Mouse (Mus musculus): ENCODE results near the gene Best2. TPM values are rescaled to one million over a fixed set of nuclear protein-coding genes. Genes with fewer than 3 reads are reported as not detected.

Gene Best2
- total RNA-seq, 2 experiments from 2014 or later: not detected

GRCm38 (mm10) chr8:84973079-84973478 is 41.3 kb downstream of the Best2 start:
- no peak for DNase-seq
- intact Hi-C loops (cut with DNase I; ENCODE audit: low total_unique reads): no loop called here

GRCm38 (mm10) chr8:84970913-84971312 is 43.4 kb downstream of the Best2 start:
- no peak for DNase-seq
- intact Hi-C loops (cut with DNase I; ENCODE audit: low total_unique reads): no loop called here

- intact Hi-C loops (cut with DNase I; ENCODE audit: low total_unique reads): no loop called here
- DNase-seq: no peak
Observed at GRCm38 (mm10) chr8:84970135-84970790, 44.1 kb downstream of the Best2 start.

DNA sequence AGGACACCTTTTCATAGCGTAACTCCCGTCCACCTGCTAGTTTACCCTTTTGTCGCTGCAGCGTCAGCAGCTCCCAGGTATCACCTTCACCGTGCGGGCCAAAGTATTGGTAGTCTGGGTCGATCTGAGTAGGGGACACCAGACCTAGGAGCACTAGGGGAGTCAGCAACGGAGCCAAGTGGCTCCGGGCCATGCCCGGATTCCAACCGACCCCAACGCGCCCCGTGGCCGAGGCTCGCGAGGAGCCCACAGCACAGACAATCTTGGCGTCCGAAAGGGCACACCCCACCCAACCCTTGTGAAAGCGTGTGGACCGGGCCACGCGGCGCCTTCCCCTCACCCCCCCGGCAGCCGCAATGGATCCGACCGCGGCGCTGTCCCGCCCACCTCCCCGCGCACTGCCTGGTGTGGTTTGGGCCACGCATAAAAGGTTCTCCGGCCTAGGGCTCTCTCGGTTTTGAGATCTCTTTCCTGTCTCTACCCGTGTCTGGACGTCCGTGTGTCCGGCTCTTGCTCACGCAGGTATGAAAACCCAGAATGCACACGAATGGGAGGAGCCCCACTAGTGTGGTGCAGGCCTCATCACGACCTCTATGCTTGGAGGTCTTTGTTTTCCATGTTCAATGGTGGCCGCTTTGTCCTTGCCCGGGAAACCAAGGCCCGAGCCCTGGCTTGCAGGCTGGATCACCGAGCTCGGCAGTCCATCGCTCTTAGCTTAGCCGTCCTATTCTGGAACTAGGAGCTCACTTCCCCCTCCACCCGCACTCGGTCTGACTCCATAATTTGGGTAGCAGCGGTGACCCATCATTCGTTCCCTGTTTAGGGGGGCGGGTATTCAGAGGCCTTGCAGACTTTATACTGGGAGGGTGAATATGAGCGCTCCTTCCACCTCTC is 44.8 kb downstream of the Best2 start, which contains the start of the genes Gm49661, Prdx2 and Rnaseh2a:
TSS of gene Gm49661 (minus strand) at position 193 of the 894 bp plus-strand sequence.
TSS of gene Prdx2 (plus strand) at position 347 of the 894 bp plus-strand sequence.
TSS of gene Rnaseh2a (minus strand) at position 527 of the 894 bp plus-strand sequence.
- intact Hi-C loops (cut with DNase I; ENCODE audit: low total_unique reads): no loop called here
- peak; percentile 79 for DNase-seq

DNA sequence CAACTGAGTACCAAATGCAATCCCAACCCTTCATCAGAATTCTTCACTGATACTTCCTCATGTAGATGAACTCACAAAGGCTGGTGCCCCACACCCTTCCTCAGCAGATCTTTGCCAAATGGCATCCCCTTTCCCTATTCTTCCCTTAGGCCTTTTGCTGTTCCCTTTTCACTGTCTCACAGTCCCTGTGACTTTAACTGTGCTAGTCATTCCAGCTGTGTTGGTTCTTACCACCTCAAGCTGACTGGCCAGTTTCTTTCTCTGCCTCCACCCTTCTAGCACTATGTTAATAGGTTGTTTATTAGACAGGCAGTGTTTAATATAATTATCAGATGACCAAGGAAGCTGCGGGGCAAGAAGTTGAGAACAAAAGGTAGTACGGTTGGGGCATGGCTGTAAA is 45.7 kb downstream of the Best2 start:
- no peak for DNase-seq
- intact Hi-C loops (cut with DNase I; ENCODE audit: low total_unique reads): no loop called here

DNA sequence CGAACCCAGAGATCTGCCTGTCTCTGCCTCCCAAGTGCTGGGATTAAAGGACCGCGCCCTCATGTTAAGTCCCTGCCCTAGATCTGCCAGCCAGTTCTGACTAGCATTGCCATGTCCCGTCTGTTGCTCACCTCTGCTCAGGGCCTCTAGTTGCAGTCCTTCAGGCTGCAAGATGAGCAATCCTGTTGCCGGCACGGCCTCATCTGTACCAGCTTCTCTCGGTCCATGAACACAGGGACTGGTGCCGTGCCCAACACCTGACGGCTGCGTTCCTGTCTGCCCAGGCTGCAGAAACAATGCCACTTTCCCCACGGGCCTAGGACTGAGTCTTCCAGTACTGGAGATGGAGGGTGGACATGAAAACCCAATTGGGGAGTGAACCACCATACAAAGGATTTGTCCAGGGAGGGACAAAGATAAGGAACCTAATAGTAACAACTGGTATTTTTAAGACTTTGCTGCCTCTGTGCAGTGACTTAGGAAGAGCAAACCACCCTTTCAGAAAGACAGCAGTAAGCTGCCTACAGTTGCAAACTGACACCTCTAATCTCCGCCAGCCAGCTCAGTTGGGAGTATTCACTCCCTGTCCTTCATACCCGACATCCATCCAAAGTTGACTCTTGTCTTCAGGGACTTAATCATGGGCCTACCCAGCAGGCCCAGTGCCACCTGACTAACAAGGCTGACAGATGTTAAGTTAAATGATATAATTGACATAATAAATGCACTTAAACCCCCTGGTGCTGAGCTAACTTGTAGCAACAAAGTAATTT is 46.6 kb downstream of the Best2 start:
- intact Hi-C loops (cut with DNase I; ENCODE audit: low total_unique reads): no loop called here
- no peak for DNase-seq

- intact Hi-C loops (cut with DNase I; ENCODE audit: low total_unique reads): no loop called here
- no peak for DNase-seq
Observed at GRCm38 (mm10) chr8:84966603-84967002, 47.7 kb downstream of the Best2 start.

DNA sequence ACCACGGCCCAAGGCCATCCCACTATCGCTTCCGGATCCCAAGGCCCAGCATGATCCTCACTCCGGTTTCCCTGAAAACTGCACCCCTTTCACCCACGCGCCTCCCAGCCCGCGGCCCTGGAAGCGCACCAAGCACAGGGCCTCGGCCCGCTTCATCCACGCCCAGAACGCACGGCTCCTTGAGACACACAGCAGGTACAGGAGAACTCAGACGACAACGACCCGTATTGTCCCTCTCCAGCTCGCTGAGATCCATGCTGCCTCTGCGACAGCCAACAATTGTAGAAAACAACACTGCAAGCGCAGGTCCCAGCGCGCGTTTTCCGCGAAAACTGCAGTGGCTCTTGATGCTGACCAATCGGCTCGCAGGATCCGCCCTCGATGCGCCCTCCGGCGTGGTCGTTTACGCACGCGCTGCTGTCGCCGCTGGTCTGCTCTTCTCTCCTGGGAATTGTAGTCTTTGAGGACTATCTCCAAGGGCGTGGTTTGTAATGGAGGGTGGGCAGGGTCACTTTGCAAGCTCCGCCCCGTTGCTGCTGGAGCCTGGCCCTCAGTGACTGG is 48.5 kb downstream of the Best2 start:
- DNase-seq: peak; percentile 91
- intact Hi-C loops (cut with DNase I; ENCODE audit: low total_unique reads): no loop called here

DNA sequence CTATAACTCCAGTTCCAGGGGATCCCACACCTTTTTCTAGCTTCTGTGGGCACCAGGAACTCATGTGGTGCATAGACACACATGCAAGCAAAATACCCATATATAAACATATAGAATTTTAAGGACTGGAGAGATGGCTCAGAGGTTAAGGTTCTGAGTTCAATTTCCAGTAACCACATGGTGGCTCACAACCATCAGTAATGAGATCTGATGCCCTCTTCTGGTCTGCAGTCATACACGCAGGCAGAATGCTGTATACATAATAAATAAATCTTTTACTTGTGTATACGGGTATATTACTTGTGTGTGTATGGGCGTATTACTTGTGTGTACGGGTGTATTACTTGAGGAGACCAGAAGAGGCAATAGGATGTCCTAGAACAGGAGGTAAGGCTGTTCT is 50.4 kb downstream of the Best2 start:
- intact Hi-C loops (cut with DNase I; ENCODE audit: low total_unique reads): no loop called here

GRCm38 (mm10) chr8:84959811-84960210 is 54.5 kb downstream of the Best2 start:
- DNase-seq: no peak
- intact Hi-C loops (cut with DNase I; ENCODE audit: low total_unique reads): no loop called here

More for the DNA sequence above, 50.4 kb downstream of the Best2 start:
- DNase-seq: no peak

Small RNAs within 50 kb of the gene (microRNA-seq; reads per million reads assigned to microRNA genes)
- 0 reads per million in 2 experiments for gene Mir7070

Other genes with a start within 250 kb of the Best2 start
- gene Nfix, start 214.2 kb downstream of the Best2 start, total RNA-seq (2021): 100 to 1,000 TPM; 531 to 566 TPM
- gene Dand5, start 191.7 kb downstream of the Best2 start, total RNA-seq (2021): 1 to 10 TPM; 6.0 to 7.2 TPM
- gene Gadd45gip1, start 183.0 kb downstream of the Best2 start, total RNA-seq (2021): 10 to 100 TPM; 28.4 to 28.8 TPM
- 100 to 1,000 TPM; 122 to 124 TPM for gene Rad23a, start 173.9 kb downstream of the Best2 start, total RNA-seq (2021)
- gene Calr, start 167.6 kb downstream of the Best2 start, total RNA-seq (2021): 100 to 1,000 TPM; 197 to 229 TPM
- 10 to 100 TPM; 24.8 to 25.5 TPM for gene Farsa, start 157.5 kb downstream of the Best2 start, total RNA-seq (2021)
- gene Syce2, start 142.4 kb downstream of the Best2 start, total RNA-seq (2021): 1 to 10 TPM; 2.1 to 2.6 TPM
- gene Gcdh, start 120.6 kb downstream of the Best2 start, total RNA-seq (2021): 10 to 100 TPM; 23.3 to 30.0 TPM
- gene Klf1, start 112.6 kb downstream of the Best2 start, total RNA-seq (2021): under 1 TPM in 1 of 2 experiments, not detected in 1; 0.23 TPM
- gene Dnase2a, start 106.0 kb downstream of the Best2 start, total RNA-seq (2021): 1 to 10 TPM; 5.7 to 6.9 TPM
- under 1 TPM in 1 of 2 experiments, not detected in 1; 0.07 TPM for gene Mast1, start 77.2 kb downstream of the Best2 start, total RNA-seq (2021)
- gene Rtbdn, start 67.5 kb downstream of the Best2 start, total RNA-seq (2021): not detected
- gene Gm49661, start 45.1 kb downstream of the Best2 start, total RNA-seq (2021): not detected
- 100 to 1,000 TPM; 224 to 248 TPM for gene Prdx2, start 44.9 kb downstream of the Best2 start, total RNA-seq (2021)
- gene Rnaseh2a, start 44.8 kb downstream of the Best2 start, total RNA-seq (2021): 10 to 100 TPM; 22.6 to 28.4 TPM
- 1 to 10 TPM; 6.2 to 6.3 TPM for gene Junb, start 35.8 kb downstream of the Best2 start, total RNA-seq (2021)
- 1 to 10 TPM; 1.4 to 1.5 TPM for gene Hook2, start 23.9 kb downstream of the Best2 start, total RNA-seq (2021)
- gene Asna1, start 10.8 kb upstream of the Best2 start, total RNA-seq (2021): 10 to 100 TPM; 44.3 to 44.9 TPM
- 10 to 100 TPM; 77.5 to 92.1 TPM for gene Trir, start 12.3 kb upstream of the Best2 start, total RNA-seq (2021)
- gene Tnpo2, start 22.4 kb upstream of the Best2 start, total RNA-seq (2021): 10 to 100 TPM; 24.6 to 27.9 TPM
- gene Fbxw9, start 45.5 kb upstream of the Best2 start, total RNA-seq (2021): 1 to 10 TPM; 3.6 to 4.7 TPM
- gene Gm5741, start 53.5 kb upstream of the Best2 start, total RNA-seq (2021): not detected
- 10 to 100 TPM; 18.2 to 20.2 TPM for gene Dhps, start 57.2 kb upstream of the Best2 start, total RNA-seq (2021)
- gene Wdr83os, start 66.2 kb upstream of the Best2 start, total RNA-seq (2021): 10 to 100 TPM; 45.3 to 46.2 TPM
- gene Wdr83, start 66.8 kb upstream of the Best2 start, total RNA-seq (2021): 10 to 100 TPM; 13.2 to 15.1 TPM
- gene Man2b1, start 68.7 kb upstream of the Best2 start, total RNA-seq (2021): 10 to 100 TPM; 13.6 to 14.0 TPM
- gene Zfp791, start 108.6 kb upstream of the Best2 start, total RNA-seq (2021): under 1 TPM; 0.86 to 0.92 TPM
- not detected for gene Cks1brt, start 137.4 kb upstream of the Best2 start, total RNA-seq (2021)
- gene Olfr371, start 211.5 kb upstream of the Best2 start, total RNA-seq (2021): not detected